ENCODE assay signal across 24 mouse cellular contexts in genomic region chr1:93551427-93551826, GRCm38 (mm10).
"Had no signal": no experiment of that assay in that cellular context is flagged by ENCODE, and none has a peak within 500 bp of the region (broad histone marks: within the 10 kb centered on the region; RNA-seq: fewer than 3 reads in every experiment).

No protein-coding gene starts in this region.

- H3K36me3 ChIP-seq: heart, embryonic 15.5 days; hindbrain, embryonic 15.5 days; limb, embryonic 10.5 days; limb, embryonic 12.5 days; liver, embryonic 13.5 days had no signal

- H3K27ac ChIP-seq: gastrocnemius, adult 2 months; heart, embryonic 15.5 days; hindbrain, embryonic 13.5 days; hindbrain, embryonic 15.5 days; hindbrain, postnatal 0 days; layer of hippocampus, adult 2 months; left cerebral cortex, adult 2 months; limb, embryonic 10.5 days; limb, embryonic 12.5 days; liver, embryonic 13.5 days had no signal

- ATAC-seq: hindbrain, postnatal 0 days; intestine, embryonic 16.5 days had no signal

- H3K9me3 ChIP-seq: heart, embryonic 13.5 days; heart, embryonic 15.5 days; hindbrain, embryonic 13.5 days; hindbrain, embryonic 15.5 days; limb, embryonic 10.5 days; limb, embryonic 12.5 days; liver, embryonic 13.5 days had no signal

- H3K4me3 ChIP-seq: gastrocnemius, adult 2 months; heart, embryonic 13.5 days; heart, embryonic 15.5 days; hindbrain, embryonic 13.5 days; hindbrain, embryonic 15.5 days; layer of hippocampus, adult 2 months; left cerebral cortex, adult 2 months; limb, embryonic 10.5 days; limb, embryonic 12.5 days; liver, embryonic 13.5 days had no signal

- H3K4me1 ChIP-seq: hindbrain, embryonic 13.5 days; hindbrain, embryonic 15.5 days; limb, embryonic 10.5 days; liver, embryonic 13.5 days had no signal

- H3K9ac ChIP-seq: heart, embryonic 13.5 days; heart, embryonic 15.5 days; hindbrain, embryonic 13.5 days; hindbrain, embryonic 15.5 days; limb, embryonic 12.5 days; liver, embryonic 13.5 days had no signal

- H3K4me2 ChIP-seq: heart, embryonic 11.5 days; heart, embryonic 13.5 days; heart, embryonic 15.5 days; hindbrain, embryonic 13.5 days; hindbrain, embryonic 15.5 days; limb, embryonic 12.5 days; liver, embryonic 11.5 days; liver, embryonic 13.5 days had no signal

- H3K27me3 ChIP-seq: heart, embryonic 13.5 days; heart, embryonic 15.5 days; hindbrain, embryonic 13.5 days; hindbrain, embryonic 15.5 days; limb, embryonic 12.5 days; liver, embryonic 13.5 days had no signal

- DNase-seq: gastrocnemius, adult 2 months; gastrocnemius, postnatal 10 days; gastrocnemius, postnatal 25 days; heart, postnatal 14 days; heart, postnatal 36 days; kidney, adult 18-20 months; kidney, adult 8-10 months; kidney, postnatal 10 days; kidney, postnatal 25 days; kidney, postnatal 4 days; liver; liver, embryonic 13.5 days had no signal
